Mouse (Mus musculus) layer of hippocampus, postnatal 25 days (tissue): ENCODE data around the gene Aamp. TPM values are rescaled to one million over a fixed set of nuclear protein-coding genes. Genes with fewer than 3 reads are reported as not detected.
"Not testable (repeated sequence)": the region's sequence is repeated elsewhere in the genome, so short reads cannot be mapped to it uniquely, and the experiment has no call there.

ENCODE experiments used
- DNase-seq, 2 experiments: peaks; one replicate each; pipeline ENCODE4 v3.0.0; 2022; ENCODE audit warnings: mixed read lengths in 2 of 2, low spot score in 1 of 2; ENCODE audit errors: extremely low spot score in 1 of 2
- total RNA-seq, 2 experiments: library from RNA; stranded (reverse); gene quantifications; 2 replicates each; pipeline ENCODE4 v1.2.3; 2021

Gene Aamp
- total RNA-seq: 100 to 1,000 TPM; 143 to 156 TPM

DNA sequence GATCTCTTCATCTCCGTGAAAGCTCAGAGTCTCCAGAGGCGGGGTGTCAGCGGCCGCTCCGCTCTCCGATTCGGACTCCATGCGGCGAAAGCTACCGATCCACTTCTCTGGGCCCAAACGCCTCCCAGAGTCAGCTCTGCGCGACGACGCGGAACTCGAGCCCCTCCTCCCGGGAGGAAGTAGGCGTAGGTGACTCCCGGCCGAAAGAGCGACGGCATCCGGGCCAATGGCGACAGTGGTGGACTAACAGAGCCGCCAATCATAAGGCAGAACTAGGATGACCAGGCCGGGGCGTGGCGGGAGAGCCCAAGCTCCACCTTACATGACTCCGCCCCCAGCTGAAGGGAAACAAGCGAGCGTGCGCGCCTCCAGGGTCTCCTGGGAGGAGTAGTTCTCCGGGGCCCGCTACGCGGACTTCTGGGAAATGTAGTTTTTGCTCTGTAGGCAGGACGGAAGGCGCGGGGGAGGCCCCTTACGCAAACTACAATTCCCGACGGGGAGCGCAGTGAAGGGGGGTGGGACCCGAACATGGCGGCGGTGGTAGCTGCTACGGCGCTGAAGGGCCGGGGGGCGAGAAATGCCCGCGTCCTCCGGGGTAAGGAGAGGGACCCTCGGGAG is at the start of gene Aamp, which contains the start of gene Pnkd:
Gene Aamp, minus strand, starts transcription at position 196 of the 618 bp plus-strand sequence.
Gene Pnkd, plus strand, starts transcription at position 388 of the 618 bp plus-strand sequence.
- DNase-seq: peak; percentile 87 to 93

DNA sequence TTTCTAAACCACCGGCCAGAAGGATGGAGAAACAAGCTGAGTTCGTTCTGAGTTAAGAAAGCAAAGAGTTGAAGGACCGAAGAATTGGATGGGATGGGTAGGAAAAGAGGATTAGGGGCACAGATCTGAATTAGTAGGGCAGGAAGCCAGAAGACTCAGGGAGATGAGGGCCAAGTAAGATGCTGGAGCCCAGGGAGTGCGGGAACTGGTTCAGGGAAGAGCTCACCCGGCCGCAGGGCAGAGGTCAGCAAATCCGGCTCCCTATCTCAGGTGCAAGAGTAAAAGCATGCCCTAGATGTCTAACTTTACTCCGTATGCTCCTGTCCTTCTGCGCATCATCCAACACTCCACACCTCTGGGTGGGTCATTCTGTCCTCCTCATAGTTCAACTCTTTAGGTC is 48.4 kb upstream of the Aamp start:
- no peak for DNase-seq

GRCm38 (mm10) chr1:74332241-74332763 is 47.8 kb upstream of the Aamp start:
- DNase-seq: peak; percentile 88 to 93

DNA sequence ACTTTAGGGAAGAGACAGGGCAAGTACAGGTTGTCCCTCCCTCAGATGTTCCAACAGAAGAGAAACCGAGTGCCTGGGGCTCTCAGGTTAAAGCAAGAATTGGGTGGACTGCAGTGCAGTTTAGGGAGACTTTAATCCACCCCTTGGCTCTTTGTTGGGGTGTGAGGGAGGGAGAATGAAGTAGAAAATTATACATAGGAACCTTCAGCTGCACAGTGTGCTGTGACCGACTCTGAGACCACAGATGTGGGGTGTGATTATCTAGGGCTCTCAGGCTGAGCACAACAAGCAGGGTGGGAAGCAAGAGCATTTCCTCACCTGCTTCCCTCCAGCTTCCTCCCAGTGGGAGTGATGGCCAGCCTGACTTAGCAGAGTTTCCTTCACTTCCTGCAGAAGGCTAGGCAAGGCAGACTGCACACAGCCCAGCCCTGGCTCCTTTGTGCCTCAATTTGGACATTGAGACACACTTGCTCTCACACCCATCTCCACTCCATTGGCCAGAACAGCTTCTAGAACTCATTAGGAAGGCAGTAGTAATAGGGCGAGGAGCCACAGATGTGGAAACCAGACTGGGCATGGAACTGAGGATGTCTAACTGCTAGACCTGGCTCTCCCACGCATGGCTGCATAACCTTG is 46.6 kb upstream of the Aamp start:
- no peak for DNase-seq

GRCm38 (mm10) chr1:74329899-74330431 is 45.4 kb upstream of the Aamp start:
- no peak for DNase-seq

DNA sequence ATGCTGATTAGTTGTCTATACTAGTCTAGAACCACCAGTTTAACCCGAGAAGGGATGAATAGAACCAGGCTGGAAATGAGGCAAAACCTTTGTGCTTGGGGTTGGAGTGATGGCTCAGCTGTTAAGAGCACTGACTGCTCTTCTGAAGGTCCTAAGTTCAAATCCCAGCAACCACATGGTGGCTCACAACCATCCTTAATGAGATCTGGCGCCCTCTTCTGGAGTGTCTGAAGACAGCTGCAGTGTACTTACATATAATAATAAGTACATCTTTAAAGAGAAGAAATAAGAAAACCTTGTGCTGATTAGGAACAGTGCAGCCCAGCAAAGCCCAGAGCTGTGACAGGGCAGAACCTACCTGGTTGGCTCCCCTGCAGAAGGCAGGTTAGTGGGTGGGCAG is 42.4 kb upstream of the Aamp start:
- DNase-seq: not testable (repeated sequence)

- DNase-seq: no peak
Observed at GRCm38 (mm10) chr1:74321396-74321795, 36.9 kb upstream of the Aamp start.

DNA sequence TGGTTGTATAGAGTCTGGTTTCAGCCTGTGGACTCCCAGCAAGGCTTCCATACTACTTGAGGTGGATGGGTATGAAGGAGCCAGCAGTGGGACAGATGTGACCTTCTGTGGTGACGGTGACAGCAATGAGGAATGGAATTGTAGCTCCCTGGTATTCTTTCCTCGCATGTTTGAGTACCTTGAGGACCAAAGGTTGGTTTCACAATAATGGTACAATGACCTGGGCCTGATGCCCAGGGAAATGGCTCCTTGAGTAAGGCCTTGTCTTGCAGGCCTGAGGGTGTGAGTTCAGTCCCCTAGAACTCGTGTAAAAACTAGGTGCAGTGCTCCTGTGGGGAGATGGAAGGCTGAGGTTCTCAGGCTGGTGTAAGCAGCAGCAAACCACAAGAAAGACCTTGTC is 34.2 kb upstream of the Aamp start:
- no peak for DNase-seq

- DNase-seq: no peak
Observed at GRCm38 (mm10) chr1:74316114-74316827, 31.7 kb upstream of the Aamp start.

DNA sequence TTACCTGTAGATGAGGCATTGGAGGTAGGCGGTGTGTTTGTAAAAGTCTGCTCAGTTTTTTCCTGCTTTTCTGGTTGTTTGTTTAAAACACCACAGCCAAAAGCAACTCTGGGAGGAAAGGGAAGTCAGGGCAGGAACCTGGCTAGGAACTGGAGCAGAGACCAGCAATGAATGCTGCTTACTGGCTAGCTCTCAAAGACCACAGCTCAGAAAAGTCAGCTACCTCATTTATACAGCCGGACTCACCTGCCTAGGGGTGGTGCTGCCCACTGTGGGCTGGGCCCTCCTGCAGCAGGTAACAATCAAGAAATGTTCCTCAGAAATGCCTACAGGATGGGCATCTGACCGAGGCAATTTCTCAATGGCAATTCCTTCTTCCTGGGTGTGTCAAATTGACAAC is 30.3 kb upstream of the Aamp start:
- DNase-seq: no peak

DNA sequence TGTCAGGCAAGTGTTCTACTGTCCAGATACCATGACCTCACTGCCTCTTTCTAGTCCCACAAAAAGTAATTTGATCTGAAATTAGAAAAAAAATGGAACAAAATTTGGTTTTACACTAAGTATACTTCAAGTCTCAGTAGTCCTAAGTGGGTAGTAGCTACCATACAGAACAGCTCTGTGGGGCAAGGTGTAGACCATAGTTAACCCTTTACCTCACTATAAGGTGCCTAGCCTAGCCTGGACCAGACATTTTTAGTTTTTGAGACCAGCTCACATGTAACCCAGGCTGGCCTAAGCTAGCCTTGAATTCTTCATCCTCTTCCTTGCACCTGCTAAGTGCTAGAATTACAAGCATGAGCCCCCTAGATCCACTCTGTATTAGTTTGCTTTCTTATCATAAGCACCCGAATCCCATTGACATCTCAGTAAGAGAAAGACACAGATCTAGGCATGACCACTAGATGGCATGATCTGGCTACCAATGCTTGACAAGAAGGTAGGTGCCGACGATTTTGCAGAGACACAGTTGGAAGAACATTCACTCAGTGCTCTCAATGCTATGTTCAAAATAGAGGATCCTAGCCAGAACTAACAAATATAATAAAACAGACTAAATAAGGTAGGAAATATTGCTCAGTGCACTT is 28.6 kb upstream of the Aamp start:
- DNase-seq: peak in 1 of 2 experiments; percentile 37

DNA sequence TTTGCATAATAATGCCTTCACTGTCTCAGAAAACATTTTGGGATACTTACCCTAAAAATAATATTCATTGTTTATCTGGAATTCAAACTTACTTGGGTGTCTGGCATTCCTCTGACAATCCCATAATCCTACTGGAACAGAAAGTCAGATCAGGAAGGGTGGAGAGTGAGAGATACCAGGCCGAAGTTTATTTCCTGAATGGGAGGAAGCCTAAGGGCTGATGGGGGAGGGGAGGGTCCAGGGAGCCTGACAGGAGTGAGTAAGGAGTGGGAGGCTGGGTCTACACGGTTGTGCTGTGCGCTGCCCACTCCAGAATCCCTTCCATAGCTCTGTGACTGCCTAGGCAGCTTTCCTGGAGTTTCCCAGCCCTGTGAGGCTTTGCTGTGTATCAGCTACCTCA is 25.2 kb upstream of the Aamp start:
- DNase-seq: no peak

DNA sequence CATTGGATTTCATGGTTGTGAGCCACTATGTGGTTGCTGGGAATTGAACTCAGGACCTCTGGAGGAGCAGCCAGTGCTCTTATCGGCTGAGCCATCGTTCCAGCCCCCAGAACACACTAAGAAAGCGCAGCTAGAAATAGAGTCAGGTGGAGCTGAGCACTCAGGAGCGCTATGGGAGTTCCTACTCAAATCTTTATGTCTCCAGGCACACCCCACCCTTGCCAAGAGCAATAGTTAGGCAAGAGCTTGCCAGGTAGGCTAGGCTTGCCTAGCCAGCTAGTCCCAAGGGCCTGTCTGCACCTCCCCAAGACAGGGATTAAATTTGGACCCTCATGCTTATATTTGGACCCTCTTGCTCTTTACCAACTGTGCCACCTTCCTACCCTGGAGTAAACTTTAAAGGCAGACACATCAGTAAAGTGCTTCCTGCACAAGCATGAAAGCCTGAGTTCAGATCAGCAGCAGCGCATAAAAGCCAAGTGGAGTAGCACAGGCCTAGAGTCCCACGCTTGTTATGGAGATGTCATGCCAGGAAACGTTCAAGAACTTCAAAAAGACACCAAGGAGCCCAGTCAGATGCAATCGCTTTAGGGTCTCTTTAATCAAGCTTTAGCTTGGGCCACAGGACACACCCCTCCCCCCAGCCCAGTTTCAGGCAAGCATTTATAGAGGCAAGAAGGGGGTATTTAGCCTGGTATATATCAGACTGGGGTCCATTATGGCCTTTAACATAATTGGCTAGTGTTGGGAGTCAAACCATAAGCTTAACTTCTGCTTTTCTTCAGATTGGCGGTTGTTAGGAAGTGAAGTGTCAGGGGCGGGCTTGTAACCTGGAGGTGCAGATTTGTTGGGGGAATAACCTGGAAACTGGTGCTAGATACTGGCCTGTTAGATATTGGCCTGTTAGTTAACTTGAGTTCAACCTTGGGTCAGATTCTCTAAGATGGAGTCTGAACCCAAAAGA is 23.7 kb upstream of the Aamp start:
- DNase-seq: no peak

DNA sequence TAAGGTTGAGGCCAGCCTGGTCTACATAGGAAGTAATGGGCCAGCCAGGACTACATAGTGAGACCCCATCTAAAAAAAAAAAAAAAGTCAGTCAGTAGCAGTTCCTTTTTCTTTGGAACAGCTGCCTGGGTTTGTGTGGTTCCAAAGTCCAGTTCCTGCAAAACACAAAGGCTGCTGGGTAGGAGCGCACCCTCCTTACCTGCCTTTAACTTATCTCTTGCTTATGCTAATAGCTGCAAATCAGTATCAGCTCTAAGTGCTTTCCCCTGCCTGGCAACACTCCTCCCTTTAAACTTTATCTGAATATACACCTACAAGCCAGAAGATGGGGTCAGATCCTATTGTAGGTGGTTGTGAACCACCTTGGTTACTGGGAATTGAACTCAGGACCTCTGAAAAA is 22.6 kb upstream of the Aamp start:
- no peak for DNase-seq

GRCm38 (mm10) chr1:74305522-74305921 is 21.0 kb upstream of the Aamp start, which contains the start of gene Tmbim1:
Tmbim1 (minus strand) TSS chr1:74305622.
- DNase-seq: no peak

DNA sequence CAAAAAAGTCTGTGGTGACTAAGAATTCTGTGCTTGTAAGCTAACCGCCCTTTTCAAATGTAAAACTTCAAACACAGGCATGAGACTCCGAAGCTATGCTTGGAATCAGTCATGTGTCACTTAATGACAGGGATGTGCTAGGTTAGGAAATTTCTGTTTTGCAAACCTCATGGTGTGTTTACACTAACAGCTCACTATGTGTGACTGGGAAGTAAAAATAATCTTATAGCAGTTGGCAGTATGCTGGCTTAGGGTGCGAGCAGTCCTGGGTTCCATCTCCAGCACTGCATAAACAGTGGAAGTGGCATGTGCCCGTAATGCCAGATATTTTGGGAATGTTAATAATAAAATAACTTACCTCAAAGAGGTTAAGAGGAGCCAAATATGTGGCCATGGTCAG is 20.4 kb upstream of the Aamp start:
- no peak for DNase-seq

DNA sequence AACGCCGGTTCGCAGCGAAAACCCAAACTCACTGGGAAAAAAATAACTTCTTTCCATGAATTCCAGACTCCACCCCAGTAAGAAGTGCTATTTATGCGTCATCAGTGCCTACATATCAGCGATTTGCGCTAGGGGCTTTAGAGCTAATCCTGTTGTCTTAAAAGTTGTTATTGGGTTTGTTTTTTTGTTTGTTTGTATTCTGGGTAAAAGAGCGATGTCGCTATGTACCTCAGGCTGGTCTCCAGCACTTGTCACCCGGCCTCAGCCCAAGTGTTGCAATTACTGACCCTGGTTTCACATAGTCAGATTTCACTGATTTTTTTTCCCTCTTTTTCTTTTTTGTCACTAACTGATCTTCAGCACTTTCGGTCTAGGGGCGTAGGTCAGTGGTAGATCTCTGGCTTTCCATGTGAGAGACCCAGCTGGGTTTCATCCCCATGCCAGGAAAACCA is 19.8 kb upstream of the Aamp start:
- DNase-seq: no peak

DNA sequence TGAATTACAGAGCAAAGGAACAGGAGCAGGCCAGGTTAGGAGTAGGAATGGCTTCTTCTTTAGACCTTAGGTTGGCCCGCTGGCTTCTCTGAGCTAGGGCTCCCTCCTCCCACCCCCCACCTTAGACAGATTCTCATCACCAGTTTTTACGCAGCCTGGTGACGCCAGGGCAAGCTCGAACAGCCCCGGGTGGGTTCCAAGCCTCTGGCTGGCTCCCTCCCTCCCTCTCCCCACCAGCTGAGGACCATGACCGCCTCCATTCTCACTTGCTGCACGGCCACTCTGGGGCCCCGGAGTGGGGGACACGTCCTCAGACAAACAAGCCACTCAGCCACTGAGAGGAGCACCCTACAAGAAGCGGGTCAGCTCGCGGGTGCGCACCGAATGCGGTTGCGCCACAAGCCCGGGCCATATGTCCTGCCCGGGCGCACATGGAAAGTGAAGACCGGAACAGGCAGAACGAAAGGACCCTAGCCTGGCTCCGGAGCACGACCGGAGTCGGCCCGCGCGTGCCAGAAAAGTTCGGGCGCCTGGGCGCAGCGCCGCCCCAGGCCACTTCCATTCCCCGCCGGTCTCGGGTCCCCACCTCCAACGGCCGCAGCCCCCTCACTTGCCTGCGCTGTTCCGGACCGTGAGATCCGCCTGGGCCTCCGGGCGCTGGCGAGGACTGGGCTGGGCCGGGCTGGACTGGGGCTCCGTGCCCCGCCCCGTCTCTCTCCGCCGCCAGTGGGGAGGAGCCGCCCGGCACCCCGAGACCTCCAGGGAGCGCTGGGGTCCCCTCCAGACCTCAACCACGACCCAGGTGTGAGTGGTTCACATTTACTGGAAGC is 19.2 kb upstream of the Aamp start:
- DNase-seq: peak; percentile 47 to 52
